Mouse (Mus musculus): ENCODE measurements around the gene Gm21761.
"Not testable (repeated sequence)": the region's sequence is repeated elsewhere in the genome, so short reads cannot be mapped to it uniquely, and the experiment has no call there.

Gene Gm21761

DNA sequence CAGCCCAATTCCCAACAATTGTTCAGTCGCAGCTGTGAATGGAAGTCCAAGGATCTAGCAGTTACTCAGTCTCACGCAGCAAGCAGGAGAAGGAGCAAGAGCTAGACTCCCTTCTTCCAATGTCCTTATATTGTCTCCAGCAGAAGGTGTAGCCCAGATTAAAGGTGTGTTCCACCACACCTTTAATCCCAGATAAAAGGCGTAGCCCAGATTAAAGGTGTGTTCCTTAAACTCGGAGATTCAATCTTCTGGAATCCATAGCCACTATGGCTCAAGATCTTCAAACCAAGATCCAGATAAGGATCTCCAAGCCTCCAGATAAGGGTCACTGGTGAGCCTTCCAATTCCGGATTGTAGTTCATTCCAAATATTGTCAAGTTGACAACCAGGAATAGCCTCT lies at the start of gene Gm21761:
Gm21761 (minus strand) TSS at position 101 of the 400 bp plus-strand sequence.
- DNase-seq (ENCODE audit: low spot score): not testable (repeated sequence)

DNA sequence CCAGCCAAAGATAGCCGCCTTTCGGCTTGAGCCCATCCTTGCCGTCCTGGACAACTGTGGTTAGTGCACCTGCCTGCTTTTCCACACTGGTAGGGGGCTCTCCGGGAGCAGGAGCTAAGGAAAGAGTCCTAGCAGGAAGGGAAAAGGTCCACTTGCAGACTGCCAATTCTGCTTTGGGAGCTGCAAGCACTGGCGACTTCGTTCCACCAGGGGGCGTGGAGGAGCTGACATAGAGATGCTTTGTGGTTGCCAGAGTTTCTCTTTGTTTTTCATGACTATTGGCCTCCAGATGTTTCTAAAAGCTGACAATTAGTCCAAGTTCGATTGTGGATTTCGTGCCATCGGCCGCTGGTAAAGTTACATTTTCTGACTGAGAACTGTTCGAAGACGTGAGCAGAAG lies 40.1 kb upstream of the Gm21761 start:
- not testable (repeated sequence) for DNase-seq (ENCODE audit: low spot score)

DNA sequence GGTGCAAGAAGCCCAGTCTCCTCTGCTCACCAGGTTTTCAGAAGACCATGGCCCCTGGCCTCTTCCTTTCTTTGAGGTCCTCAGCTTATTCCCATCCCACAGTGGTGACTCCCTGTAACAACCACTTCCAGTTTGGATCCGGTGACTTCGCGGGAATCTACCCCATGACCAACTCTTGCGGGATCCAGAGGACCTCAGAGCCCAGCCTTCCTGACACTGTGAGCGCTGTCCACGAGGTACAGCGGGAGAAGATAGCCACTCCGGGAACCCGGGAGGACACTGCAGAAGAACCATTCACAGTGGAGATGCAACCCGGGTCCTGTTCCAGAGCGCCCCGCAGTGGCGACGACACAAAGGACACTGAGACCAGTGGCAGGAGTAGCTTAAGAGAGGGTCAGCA lies 39.1 kb upstream of the Gm21761 start:
- DNase-seq (ENCODE audit: low spot score): not testable (repeated sequence)

DNA sequence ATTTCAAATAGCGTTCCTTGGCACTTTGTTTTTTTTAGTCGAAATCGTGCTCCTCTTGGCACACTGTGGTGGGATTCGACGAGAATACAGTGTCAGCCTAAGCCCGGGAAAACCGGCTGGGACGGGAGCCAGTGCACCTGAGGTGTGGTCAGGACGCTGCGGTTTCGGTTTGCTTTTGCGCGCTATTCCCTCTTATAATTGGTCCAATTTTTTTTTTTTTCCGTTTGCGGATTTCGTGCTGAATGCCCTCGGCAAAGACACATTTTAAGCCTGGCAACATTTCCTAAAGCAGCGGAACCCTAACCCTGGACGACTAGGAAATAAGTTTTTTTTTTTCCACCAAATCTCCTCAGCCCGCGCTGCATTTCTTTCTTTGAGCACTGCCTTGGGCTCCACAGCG lies 36.9 kb upstream of the Gm21761 start:
- not testable (repeated sequence) for DNase-seq (ENCODE audit: low spot score)

DNA sequence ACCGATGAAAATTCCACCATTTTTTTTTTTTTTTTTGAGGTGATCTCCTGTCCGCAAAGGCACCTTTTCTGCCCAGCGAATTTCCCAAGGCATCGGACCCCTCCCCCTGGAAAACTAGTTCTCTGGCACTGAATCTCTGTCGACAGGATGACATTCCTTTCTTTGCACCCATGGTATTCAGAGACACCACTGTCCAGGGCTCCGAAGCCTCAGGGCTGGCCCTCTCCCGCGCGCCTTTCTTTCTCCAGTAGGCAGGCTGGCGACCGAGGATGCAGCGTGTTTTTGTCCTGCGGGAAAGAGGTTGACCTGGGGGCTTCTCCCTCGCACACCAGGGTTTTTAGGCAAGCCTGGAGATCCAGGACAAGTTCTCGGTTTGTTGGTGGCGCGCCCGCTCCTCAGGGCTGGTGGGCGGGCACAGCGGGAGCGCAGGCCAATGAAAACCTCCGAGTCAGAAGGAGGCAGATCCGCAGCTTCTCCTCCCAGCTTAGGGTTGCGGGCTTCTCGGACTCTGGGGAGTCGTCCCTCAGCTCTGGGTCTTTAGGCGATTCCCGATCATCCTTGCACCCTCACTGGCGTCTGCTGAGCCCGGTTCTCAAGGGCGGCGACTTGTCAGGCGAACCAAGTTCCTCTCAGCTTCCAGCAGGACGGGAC lies 36.4 kb upstream of the Gm21761 start:
- DNase-seq (ENCODE audit: low spot score): not testable (repeated sequence)

DNA sequence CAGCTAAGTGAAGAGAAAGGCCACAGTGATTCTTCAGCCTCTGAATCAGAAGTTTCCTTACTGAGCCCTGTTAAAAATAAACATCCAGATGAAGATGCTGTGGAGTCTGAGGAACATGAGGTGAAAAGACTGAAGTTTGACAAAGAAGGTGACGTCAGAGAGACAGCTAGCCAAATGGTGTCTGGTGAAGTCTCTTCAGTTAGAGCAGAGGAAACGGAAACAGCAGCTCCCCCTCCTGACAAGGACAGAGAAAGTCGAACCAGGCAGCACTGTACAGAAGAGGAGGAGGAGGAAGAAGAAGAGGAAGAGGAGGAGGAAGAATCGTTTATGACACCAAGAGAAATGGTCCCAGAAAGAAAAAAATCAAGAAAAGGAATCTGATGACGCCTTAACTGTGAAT lies 33.8 kb upstream of the Gm21761 start:
- DNase-seq (ENCODE audit: low spot score): not testable (repeated sequence)

DNA sequence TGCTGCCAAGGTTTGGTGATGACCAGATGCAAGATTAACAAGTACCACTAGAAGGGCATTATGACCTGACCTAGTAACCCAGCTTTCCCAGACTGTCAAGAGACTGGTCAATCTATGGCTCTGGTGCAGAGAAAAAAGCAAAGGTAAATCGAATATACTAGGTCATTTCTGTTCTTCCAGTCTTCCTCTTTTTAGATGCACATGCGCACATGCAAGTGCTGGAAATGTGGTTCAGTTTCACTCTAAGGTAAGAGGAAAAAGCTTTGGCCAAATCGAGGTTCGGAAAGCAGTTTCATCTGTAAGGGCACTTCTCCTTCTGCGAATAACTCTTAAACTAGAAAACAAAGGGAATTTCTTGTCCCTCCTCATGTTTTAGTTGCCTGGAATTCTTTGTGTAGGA lies 26.5 kb upstream of the Gm21761 start:
- not testable (repeated sequence) for DNase-seq (ENCODE audit: low spot score)

DNA sequence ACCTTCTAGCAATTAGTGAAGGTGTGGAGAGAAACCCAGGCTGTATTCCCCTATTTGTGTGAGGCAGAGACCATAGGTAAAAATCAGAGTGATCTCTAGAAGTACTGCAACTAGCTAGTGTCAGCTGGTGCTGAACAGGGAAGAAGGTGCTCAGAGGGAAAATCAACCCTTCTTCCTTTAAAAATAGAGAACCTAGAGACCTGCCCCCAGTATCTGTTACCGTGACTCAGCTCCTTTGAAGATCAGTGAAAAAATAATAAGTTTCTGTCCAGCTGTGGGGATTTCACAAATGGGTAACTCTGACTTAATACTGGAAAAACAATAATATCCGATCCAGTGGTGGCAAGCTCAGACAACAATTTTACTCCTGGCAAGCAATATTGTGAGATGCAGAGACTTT lies 26.0 kb upstream of the Gm21761 start:
- not testable (repeated sequence) for DNase-seq (ENCODE audit: low spot score)

DNA sequence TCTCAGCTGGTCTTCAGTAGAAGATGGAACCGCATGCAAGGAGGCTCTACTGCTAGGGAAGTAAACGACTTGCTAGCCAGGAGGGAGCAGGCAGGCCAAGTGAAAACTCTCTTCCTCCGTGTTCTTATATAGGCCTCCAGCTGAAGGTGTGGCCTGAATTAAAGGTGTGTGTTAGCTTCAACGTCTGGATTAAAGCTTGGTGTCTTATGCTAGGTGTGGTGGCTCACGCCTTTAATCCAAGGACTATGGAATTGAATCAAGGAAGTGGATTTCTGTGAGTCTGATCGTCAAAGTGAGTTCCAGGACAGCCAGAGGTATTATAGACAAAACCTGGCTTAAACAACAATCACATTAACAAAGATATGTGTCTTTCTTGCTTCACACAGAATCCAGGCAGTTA lies 21.6 kb upstream of the Gm21761 start, which contains the start of gene B020031M17Rik:
B020031M17Rik (minus strand) TSS at position 101 of the 400 bp plus-strand sequence.
- not testable (repeated sequence) for DNase-seq (ENCODE audit: low spot score)

DNA sequence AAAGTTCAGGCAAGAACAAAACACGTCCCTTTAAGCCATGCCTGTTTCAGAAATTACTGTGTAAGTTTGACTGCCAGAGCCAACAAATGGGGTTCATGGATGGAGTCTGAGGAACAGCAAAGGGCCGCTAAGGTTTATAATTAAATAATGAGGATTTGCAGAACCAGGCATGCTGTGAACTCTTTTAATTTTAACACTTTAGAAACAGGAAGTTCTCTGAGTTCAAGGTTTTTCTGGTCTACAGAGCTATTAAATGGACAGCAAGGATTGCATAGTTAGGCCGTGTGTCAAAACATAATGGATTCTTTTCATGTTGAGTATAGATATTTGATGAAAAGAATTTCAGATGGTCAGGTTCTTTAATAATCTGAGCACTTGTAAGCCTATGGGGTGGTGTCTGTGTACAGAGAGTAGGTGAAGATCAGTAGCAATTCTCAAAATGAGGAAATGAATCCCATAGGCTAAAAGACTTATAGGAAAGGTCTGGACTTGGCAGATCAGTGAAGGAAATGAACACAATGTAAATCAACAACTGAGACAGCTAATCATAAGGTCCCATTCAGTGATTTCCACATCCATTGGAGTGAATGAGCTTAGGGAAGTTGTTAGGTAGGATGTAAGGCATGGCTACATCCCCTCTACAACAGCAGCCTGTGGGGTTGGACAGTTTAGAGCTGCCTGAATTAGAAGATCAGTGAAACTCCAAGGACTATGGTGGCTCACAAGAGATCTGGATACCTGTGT lies 4.3 kb downstream of the Gm21761 start:
- DNase-seq (ENCODE audit: low spot score): not testable (repeated sequence)

DNA sequence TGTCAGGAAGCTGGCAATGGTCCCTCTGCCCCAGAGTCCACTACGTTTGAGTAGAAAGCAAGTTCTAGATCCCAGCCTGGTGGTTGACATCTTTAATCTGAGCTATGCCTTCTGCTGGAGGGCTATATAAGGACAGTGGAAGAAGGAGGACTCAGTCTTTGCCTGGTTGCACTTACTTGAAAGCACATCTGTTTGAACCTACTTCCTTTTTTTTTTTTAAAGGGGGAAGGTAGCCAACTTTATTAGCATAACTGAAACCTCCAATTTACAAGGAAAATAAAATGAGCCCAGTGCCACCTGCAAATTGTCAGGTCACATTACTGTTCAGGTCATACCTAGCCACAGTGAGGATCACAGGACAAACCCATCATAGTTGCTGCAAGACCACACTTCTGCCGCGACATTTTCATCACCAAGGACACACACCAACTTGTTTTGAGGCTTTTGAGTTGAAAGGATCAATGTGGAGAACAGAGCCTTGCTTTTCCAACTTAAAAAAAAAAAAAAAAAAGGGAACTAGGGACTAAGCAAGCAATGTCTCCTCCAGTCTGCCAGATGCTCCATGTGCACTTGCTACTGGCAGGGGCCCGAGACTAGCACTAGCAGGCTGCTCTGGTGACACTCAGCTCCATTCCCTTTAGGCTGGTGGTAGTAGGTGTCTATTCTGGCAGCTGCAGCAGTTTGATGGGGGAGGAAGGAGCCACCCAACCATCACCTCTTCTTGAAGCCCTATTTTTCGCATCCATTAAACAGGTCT lies 11.9 kb downstream of the Gm21761 start:
- not testable (repeated sequence) for DNase-seq (ENCODE audit: low spot score)

DNA sequence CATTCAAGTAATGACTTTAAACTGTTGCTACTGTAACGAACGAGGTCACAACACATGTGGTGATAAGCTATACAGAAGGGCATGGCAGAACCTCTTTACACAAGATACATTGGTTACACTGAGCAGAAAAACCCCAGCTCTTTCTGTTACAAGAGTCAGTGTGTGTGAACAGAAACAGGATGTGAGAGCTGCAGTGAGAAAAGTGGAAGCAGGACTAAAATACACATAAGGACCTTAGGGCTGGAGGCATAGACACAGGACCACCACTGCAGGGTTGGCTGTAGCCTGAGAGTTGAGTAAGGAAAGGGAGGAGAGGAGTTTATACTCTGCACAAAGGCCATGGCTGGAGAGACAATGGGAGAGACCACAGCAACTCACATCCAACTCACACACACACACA lies 12.6 kb downstream of the Gm21761 start:
- DNase-seq (ENCODE audit: low spot score): not testable (repeated sequence)

DNA sequence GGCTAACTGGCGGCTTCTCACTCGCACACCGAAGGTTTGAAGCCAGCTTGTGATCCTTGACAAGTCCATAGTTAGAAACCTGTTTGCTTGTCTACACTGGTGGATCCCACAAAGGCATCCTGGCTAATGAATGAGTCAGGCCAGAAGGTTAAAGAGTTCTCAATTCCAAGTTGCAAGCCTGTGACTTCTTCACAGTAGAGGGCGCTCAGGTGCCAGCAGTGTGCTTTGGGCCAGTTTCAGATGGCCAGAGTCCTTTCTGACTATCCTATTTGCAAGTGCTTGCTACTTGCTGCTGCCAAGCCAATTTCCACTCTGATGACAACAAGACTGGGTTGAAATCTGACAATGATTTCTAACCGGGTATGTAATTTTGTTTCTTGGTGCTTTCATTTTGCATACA lies 30.5 kb downstream of the Gm21761 start:
- DNase-seq (ENCODE audit: low spot score): not testable (repeated sequence)

DNA sequence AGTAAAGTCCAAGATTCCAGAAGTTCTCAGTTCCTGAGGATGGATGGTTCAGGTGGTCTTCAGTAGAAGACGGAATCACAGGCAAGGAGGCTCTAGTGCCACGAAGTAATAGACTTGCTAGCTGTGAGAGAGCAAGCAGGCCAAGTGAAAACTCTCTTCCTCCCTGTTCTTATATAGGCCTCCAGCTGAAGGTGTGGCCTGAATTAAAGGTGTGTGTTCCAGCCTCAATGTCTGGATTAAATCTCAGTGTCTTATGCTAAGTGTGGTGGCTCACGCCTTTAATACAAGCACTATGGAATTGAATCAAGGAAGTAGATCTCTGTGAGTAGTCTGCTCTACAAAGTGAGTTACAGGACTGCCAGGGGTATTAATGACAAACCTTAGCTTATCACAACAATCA lies 34.4 kb downstream of the Gm21761 start, which contains the start of gene Tcstv1:
Tcstv1 (minus strand) TSS at position 101 of the 400 bp plus-strand sequence.
- not testable (repeated sequence) for DNase-seq (ENCODE audit: low spot score)

DNA sequence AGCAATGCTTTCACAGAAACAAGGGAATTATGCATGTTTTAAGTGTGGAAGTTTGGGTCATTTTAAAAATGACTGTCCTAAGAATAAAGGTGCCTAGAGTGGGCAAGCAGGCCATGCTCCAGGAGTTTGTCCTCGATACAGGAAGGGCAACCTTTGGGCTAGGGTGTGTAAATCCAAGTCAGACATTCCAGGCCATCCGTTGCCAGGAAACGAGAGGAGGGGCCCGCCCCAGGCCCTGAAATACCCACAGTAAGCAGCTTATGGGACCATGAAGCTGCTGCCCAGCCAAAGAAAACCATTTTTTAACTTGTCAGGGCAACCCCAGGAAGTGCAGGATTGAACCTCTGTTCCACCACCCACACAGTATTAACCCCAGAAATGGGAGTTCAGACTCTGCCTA lies 42.2 kb downstream of the Gm21761 start:
- DNase-seq (ENCODE audit: low spot score): peak; percentile 14

DNA sequence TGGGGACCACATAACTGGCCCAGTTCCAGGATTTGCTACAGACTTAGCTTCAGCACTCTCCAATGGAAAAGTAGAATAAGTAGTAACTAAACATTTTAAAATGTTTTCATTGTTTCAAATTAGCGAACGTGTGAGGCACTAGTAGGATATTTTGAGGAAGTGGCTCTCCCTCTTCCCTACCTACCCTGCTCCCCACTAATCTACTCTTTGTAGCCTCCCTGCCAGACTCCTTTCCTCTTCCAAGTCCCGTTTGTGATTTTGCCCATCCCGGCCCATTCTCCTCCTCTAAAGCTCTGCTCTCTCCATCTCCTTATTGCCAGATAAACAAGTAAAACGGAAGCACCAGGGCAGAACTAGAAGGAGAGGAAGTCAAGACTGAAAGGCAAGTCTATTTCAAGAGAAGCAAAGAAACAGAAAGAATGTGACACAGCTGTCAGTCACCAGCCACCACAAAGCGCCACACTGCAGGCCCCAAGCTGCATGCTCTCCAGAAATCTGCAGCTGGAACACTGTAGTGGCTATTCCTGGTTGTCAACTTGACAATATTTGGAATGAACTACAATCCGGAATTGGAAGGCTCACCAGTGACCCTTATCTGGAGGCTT lies 64.6 kb downstream of the Gm21761 start:
- not testable (repeated sequence) for DNase-seq (ENCODE audit: low spot score)

DNA sequence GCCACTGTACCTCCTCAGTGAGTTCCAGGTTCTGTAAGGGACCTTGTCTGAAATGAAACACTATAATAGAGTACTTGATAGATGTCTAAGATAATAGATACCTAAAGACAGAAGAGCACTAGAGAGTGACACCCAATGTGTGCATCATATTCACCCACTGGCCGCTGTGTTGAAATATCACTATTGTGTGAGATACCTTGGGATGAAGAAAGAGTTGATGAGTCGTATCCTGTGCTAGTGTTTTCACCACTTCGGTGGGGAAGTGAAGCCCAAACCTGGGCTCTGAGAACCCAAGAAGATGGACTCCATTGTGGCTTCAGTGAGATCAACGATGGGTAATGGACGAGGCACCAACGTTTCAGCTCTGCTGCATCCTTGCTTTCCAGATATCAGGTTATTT lies 66.7 kb downstream of the Gm21761 start:
- DNase-seq (ENCODE audit: low spot score): not testable (repeated sequence)

All from embryo, embryonic 10 days (tissue).